Mouse (Mus musculus): ENCODE results near the gene Stpg3. TPM values are rescaled to one million over a fixed set of nuclear protein-coding genes. Genes with fewer than 3 reads are reported as not detected.
A peak's percentile ranks its signal among the peaks of the same experiment; 100 is the strongest.

Gene Stpg3
- polyA plus RNA-seq, 1 experiment from 2014 or later = not detected

GRCm38 (mm10) chr2:25185625-25186574 lies 28.5 kb downstream of the Stpg3 start:
- 2% methylated on average over 64 of the region's 64 CpGs for WGBS
- peak; percentile 82 for TF ChIP-seq CTCF (IDR thresholded peaks at IDR 0.05; ENCODE audit: low read depth)
- peak overlapping the region; percentile 59 for H3K9ac ChIP-seq (ENCODE audit: low read depth, low read length)
- no peaks in the 10 kb centered on the region for H3K9me3 ChIP-seq (ENCODE audit: control insufficient read depth)
- no peaks in the 10 kb centered on the region for H3K36me3 ChIP-seq (ENCODE audit: control insufficient read depth, insufficient read depth)
- peaks cover 2% of the 10 kb centered on the region; the same call in 1 of the 2 replicates for H3K4me1 ChIP-seq (replicated peaks; ENCODE audit: control insufficient read depth, insufficient read depth, low read length)
- peak overlapping the region; percentile 91 for H3K4me2 ChIP-seq (replicated peaks; ENCODE audit: low read depth)
- H3K4me3 ChIP-seq (ENCODE audit: low read depth, low read length) = peak overlapping the region; percentile 48
- no peaks in the 10 kb centered on the region for H3K27me3 ChIP-seq (replicated peaks; ENCODE audit: control insufficient read depth, insufficient read depth, low read length)
- H3K27ac ChIP-seq (ENCODE audit: low read depth, low read length) = peak overlapping the region; percentile 64
- peak; percentile 42 for ATAC-seq

- Histone ChIP-seq H3K9ac (ENCODE audit: low read depth, low read length) (no peak overlapping the region), H3K27me3 (replicated peaks; ENCODE audit: control insufficient read depth, insufficient read depth, low read length) (no peaks in the 10 kb centered on the region), H3K27ac (ENCODE audit: low read depth, low read length) (no peak overlapping the region), H3K4me1 (replicated peaks; ENCODE audit: control insufficient read depth, insufficient read depth, low read length) (peaks cover 5% of the 10 kb centered on the region; the same call in 1 of the 2 replicates), H3K4me3 (ENCODE audit: low read depth, low read length) (no peak overlapping the region), H3K4me2 (replicated peaks; ENCODE audit: low read depth) (no peak overlapping the region), H3K36me3 (ENCODE audit: control insufficient read depth, insufficient read depth) (no peaks in the 10 kb centered on the region), H3K9me3 (ENCODE audit: control insufficient read depth) (no peaks in the 10 kb centered on the region)
- 96% methylated on average over 7 of the region's 7 CpGs for WGBS
- TF ChIP-seq CTCF (IDR thresholded peaks at IDR 0.05; ENCODE audit: low read depth) = no peak
- ATAC-seq = no peak
These were observed 29.9 kb downstream of the Stpg3 start for GRCm38 (mm10) chr2:25184496-25184895.

GRCm38 (mm10) chr2:25183336-25183735 lies 31.1 kb downstream of the Stpg3 start:
- Histone ChIP-seq H3K27ac (ENCODE audit: low read depth, low read length) (no peak overlapping the region), H3K4me1 (replicated peaks; ENCODE audit: control insufficient read depth, insufficient read depth, low read length) (peaks cover 8% of the 10 kb centered on the region; the same call in 1 of the 2 replicates), H3K4me2 (replicated peaks; ENCODE audit: low read depth) (peak overlapping the region; percentile 92), H3K27me3 (replicated peaks; ENCODE audit: control insufficient read depth, insufficient read depth, low read length) (no peaks in the 10 kb centered on the region), H3K9ac (ENCODE audit: low read depth, low read length) (no peak overlapping the region), H3K4me3 (ENCODE audit: low read depth, low read length) (peak overlapping the region; percentile 64; the same call in 1 of the 2 replicates), H3K9me3 (ENCODE audit: control insufficient read depth) (no peaks in the 10 kb centered on the region), H3K36me3 (ENCODE audit: control insufficient read depth, insufficient read depth) (no peaks in the 10 kb centered on the region)
- no peak for ATAC-seq
- WGBS = 64% methylated on average over 2 of the region's 2 CpGs
- TF ChIP-seq CTCF (IDR thresholded peaks at IDR 0.05; ENCODE audit: low read depth) = no peak

GRCm38 (mm10) chr2:25182664-25183063 lies 31.8 kb downstream of the Stpg3 start:
- Histone ChIP-seq H3K9me3 (ENCODE audit: control insufficient read depth) (no peaks in the 10 kb centered on the region), H3K27me3 (replicated peaks; ENCODE audit: control insufficient read depth, insufficient read depth, low read length) (no peaks in the 10 kb centered on the region), H3K27ac (ENCODE audit: low read depth, low read length) (no peak overlapping the region), H3K9ac (ENCODE audit: low read depth, low read length) (peak overlapping the region; percentile 35; the same call in 1 of the 2 replicates), H3K36me3 (ENCODE audit: control insufficient read depth, insufficient read depth) (no peaks in the 10 kb centered on the region), H3K4me3 (ENCODE audit: low read depth, low read length) (peak overlapping the region; percentile 64), H3K4me1 (replicated peaks; ENCODE audit: control insufficient read depth, insufficient read depth, low read length) (peaks cover 11% of the 10 kb centered on the region; the same call in 1 of the 2 replicates), H3K4me2 (replicated peaks; ENCODE audit: low read depth) (peak overlapping the region; percentile 92)
- WGBS = 14% methylated on average over 6 of the region's 6 CpGs
- TF ChIP-seq CTCF (IDR thresholded peaks at IDR 0.05; ENCODE audit: low read depth) = no peak
- no peak for ATAC-seq

- H3K27ac ChIP-seq (ENCODE audit: low read depth, low read length) = peak overlapping the region; percentile 95
These were observed 32.5 kb downstream of the Stpg3 start for GRCm38 (mm10) chr2:25181891-25182397.

More at GRCm38 (mm10) chr2:25181891-25182397, 32.5 kb downstream of the Stpg3 start:
- no peak for TF ChIP-seq CTCF (IDR thresholded peaks at IDR 0.05; ENCODE audit: low read depth)
- Histone ChIP-seq H3K9ac (ENCODE audit: low read depth, low read length) (peak overlapping the region; percentile 65), H3K36me3 (ENCODE audit: control insufficient read depth, insufficient read depth) (no peaks in the 10 kb centered on the region), H3K4me1 (replicated peaks; ENCODE audit: control insufficient read depth, insufficient read depth, low read length) (peaks cover 11% of the 10 kb centered on the region; the same call in 1 of the 2 replicates), H3K4me3 (ENCODE audit: low read depth, low read length) (peak overlapping the region; percentile 64), H3K4me2 (replicated peaks; ENCODE audit: low read depth) (peak overlapping the region; percentile 92), H3K27me3 (replicated peaks; ENCODE audit: control insufficient read depth, insufficient read depth, low read length) (no peaks in the 10 kb centered on the region), H3K9me3 (ENCODE audit: control insufficient read depth) (no peaks in the 10 kb centered on the region)
- WGBS = under 1% methylated on average over 17 of the region's 17 CpGs
- no peak for ATAC-seq

Measured in intestine, postnatal 0 days (tissue).